Mouse (Mus musculus) hindlimb bud, embryonic 11.5 days (tissue): ENCODE data around the gene Rpl22l1.
"Not testable (repeated sequence)": the region's sequence is repeated elsewhere in the genome, so short reads cannot be mapped to it uniquely, and the experiment has no call there.

Experiments
- DNase-seq: peaks from one replicate; pipeline ENCODE4 v3.0.0-alpha.2; 2012; ENCODE audit warnings: low read depth, low spot score; ENCODE audit errors: extremely low spot score

Gene Rpl22l1

DNA sequence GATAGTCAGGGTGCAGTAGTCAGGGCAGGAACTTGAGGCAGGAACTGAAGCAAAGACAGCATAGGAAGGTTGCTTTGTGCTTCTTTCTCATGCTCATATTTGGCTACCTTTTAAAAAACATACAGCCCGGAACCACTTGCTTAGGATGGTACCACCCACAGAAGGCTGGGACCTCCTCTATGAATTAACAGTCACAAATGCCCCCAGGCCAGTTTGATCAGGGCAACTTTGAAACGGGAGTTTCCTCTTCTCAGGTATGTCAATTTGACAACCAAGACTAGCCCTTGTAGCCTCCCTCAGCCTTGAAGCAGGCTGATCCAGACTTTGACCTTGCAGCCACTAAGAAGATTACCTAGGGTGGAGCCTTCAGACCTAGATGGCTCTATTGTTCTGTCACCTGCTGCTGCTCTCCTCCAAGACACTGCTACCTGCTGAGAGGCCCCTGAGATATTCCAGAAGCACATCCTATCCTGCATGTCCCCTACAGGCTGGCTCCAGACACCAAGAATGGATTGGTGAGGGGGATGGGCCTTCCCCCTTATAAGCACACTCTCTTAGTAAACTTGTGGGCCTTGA lies 31.6 kb downstream of the Rpl22l1 start:
- DNase-seq, result no peak

DNA sequence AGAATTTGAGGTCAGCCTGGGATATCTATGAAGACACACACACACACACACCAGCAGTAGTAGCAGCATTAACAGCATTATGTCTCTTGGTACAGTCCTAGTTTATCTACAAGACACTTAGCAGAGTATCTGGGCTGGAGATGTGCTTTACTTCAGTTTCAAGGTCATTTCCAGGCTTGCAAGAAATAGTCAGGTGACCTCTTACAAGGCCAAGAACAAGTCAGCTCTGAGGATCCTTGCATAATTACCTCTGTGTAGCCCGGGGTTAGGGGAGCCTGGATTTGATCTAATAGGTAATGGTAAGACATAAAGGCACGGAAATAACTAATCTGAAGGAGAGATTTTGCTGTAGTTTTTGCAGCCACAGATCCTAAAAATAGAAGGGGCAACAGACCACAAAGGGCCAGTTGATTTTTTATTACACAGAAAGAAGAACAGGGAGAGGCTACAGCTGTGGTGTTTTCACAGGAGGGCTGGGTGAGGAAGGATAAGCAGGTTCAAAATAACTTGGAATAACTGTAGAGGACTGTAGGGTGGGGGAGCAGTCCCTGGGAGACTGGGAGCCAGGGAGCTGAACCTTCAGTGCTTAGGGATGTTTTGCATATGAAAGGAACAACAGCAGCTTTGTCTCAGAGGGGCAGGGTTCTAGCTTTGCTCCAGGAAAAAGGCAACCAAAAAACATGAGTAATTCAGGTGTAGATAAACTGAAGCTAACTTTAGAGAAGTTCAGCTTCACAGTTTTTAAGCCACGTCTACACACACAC lies 36.8 kb downstream of the Rpl22l1 start:
- no peak for DNase-seq

DNA sequence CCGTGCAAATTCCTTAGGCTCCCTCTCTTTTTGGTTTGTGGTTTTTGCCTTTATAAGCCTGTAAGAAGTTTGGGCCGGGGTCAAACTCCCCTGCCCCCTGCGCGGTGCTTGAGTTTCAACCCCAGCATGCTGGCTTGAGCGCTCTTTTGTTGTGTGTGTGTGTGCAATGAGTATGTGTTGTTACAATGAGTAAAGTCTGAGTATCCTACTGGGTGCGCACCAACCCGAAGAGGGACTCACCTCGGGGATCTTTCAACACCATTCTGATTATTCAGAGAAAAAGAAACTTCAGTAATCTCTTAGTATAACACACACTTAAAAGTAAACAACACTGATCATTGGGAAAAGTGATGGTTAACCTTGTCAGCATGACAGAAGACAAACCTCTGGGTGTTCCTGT lies 38.0 kb downstream of the Rpl22l1 start:
- DNase-seq, result no peak

DNA sequence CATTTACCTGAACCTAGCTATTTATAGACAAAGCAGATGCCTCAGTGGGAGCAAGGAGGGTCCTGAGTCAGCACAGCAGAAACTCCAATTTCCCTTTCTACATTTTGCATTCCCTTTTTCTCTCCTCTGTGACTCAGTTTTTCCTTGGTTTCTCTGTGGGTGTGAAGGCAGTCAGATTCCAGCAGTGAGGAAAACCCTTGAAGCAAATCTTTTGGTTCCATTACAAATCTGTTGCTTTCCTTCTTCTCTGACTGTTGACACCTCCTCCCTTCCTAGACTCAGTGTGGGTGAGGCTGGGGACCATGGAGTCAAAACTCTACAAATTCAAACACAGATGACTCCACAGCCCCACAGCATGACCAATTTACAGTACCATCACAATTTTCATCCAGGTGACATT lies 41.9 kb downstream of the Rpl22l1 start:
- DNase-seq, result no peak

DNA sequence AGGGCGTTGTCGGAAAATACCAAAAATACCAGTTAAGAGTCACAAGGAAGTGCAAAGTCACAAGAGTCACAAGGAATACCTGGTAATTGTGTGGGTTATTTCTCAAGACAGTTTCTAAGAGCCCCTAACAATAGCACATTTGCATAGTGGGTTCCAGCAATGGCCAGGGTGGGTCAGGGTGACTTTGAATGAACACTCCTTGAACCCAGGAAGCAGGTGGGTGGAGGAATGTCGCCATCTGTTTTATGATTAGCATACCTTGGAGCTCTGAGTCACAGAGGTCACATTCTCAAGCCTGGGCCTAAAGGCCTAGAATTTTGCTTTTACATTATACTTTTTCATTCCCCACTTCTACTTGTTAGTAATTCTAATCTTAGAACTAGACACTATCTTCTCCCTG lies 46.9 kb downstream of the Rpl22l1 start:
- not testable (repeated sequence) for DNase-seq
